Mouse (Mus musculus) liver, embryonic 14.5 days (tissue): ENCODE measurements around the gene Dmap1. TPM values are rescaled to one million over a fixed set of nuclear protein-coding genes. Genes with fewer than 3 reads are reported as not detected.

Experiments used
- ATAC-seq: fragments of 200-750 bp; cut with Nextera tagmentation; 2 replicates; pipeline ENCODE4 v1.8.0; 2017; ENCODE audit warnings: moderate number of reproducible peaks, mild to moderate bottlenecking, moderate library complexity; ENCODE audit not compliant: insufficient read depth
- DNase-seq, 3 experiments: peaks; one replicate each; pipeline ENCODE4 v3.0.0-alpha.2; 2012 to 2013; ENCODE audit warnings: low read depth in 3 of 3, low spot score in 3 of 3
- H3K27ac ChIP-seq: fragments of 300-500 bp; sonication (generic); 2 replicates; pipeline ENCODE4 v1.5.1; 2014; ENCODE audit warnings: moderate library complexity, mild to moderate bottlenecking, control low read depth, inconsistent platforms
- H3K27me3 ChIP-seq: fragments of 300-500 bp; sonication (generic); 2 replicates; pipeline ENCODE4 v1.6.1; 2014; ENCODE audit warnings: mild to moderate bottlenecking, low read length, moderate library complexity; ENCODE audit not compliant: control insufficient read depth, insufficient read depth
- H3K36me3 ChIP-seq: fragments of 300-500 bp; sonication (generic); replicated peaks from 2 replicates; pipeline ENCODE4 v1.6.1; 2014; ENCODE audit warnings: low read depth; ENCODE audit not compliant: control insufficient read depth, insufficient read depth
- H3K4me1 ChIP-seq, 2 experiments: fragments of 200-500 bp in 1 of 2; fragments of 300-500 bp in 1 of 2; sonication (generic) in 1 of 2; replicated peaks; 2 replicates each; pipeline ENCODE4 v1.6.1; 2012 to 2014; ENCODE audit warnings: antibody characterized with exemption in 1 of 2, inconsistent platforms in 1 of 2, low read length in 1 of 2; ENCODE audit not compliant: control insufficient read depth in 2 of 2, insufficient read depth in 2 of 2
- H3K4me2 ChIP-seq: fragments of 300-500 bp; sonication (generic); 2 replicates; pipeline ENCODE4 v1.6.1; 2014; ENCODE audit warnings: low read depth, mild to moderate bottlenecking, control low read depth, moderate library complexity
- H3K4me3 ChIP-seq, 2 experiments: fragments of 200-500 bp in 1 of 2; fragments of 300-500 bp in 1 of 2; sonication (generic) in 1 of 2; 2 replicates each; pipeline ENCODE4 v1.5.1; 2012 to 2014; ENCODE audit warnings: low read depth in 2 of 2, low read length in 2 of 2, mild to moderate bottlenecking in 2 of 2, control low read depth in 1 of 2, inconsistent platforms in 1 of 2, moderate library complexity in 1 of 2; ENCODE audit not compliant: insufficient read depth in 1 of 2
- H3K9ac ChIP-seq: fragments of 300-500 bp; sonication (generic); replicated peaks from 2 replicates; pipeline ENCODE4 v1.6.1; 2014; ENCODE audit warnings: mild to moderate bottlenecking, control low read depth, moderate library complexity
- H3K9me3 ChIP-seq: fragments of 300-500 bp; sonication (generic); 2 replicates; pipeline ENCODE4 v1.6.1; 2016; ENCODE audit warnings: low read length, mixed read lengths; ENCODE audit not compliant: control insufficient read depth
- CTCF ChIP-seq: IDR thresholded peaks from 2 replicates; pipeline ENCODE4 v1.5.1; 2016; ENCODE audit warnings: antibody characterized with exemption, low read depth, control low read depth
- EP300 ChIP-seq: IDR thresholded peaks from 2 replicates; pipeline ENCODE4 v1.6.1; 2016; ENCODE audit warnings: antibody characterized with exemption, low read depth
- WGBS: fragments of 180-500 bp; shearing (Covaris S2); extraction: QIAGEN DNeasy Blood & Tissue Kit; methylation state at CpG from one replicate; pipeline ENCODE4 v1.1.7; 2014; ENCODE audit not compliant: insufficient replicate concordance; 5-methylcytosine and 5-hydroxymethylcytosine counted together
- polyA plus RNA-seq, 2 experiments: library from polyadenylated mRNA; depleted of rRNA in 1 of 2; stranded (reverse) in 1 of 2; unstranded in 1 of 2; fragments of >200 nt; fragmentation: Nextera tagmentation in 1 of 2; extraction: Ambion mirVana in 1 of 2; gene quantifications; 2 replicates each; pipeline versions ENCODE4 v1.2.1 to v1.2.3; 2012 to 2014

Gene Dmap1
- 10.7 and 14.1 TPM in 2 replicates for polyA plus RNA-seq (2012; rRNA removed)
- polyA plus RNA-seq (2014; fragmentation: Nextera tagmentation; extraction: Ambion mirVana) = 19.2 and 25.4 TPM in 2 replicates

DNA sequence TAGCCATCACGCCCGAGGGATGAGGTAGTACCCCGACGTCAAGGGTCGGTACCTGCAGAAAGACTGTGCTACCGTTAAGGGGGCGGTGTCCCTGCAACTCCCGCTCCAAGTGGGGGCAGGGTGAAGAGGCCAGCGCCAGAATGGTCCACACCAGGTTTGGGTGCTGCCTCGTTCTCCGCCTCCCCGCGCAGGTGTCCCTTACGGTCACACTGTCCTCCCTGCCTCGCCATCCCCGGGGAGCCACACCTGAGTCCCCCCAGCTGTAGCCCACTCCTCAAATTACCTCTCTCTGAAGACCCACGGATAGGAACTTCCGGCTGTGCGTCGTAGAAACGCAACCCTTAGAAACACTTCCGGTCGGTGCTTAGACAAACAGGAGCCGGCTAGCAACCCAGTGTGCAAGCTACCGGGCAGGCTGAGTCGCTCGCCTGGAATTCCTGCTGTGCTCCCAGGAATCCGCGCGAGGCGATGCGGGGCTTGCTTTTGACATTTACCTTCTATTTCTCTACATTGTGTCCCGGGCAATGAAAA is at the start of gene Dmap1:
Gene Dmap1, minus strand, starts transcription at position 343 of the 531 bp plus-strand sequence.
- Histone ChIP-seq H3K4me2 (peak within 1 kb of the TSS; percentile 83), H3K27me3 (no peaks in the 10 kb centered on the region), H3K36me3 (peaks cover 4% of the 10 kb centered on the region), H3K4me1 (peaks cover 0 to 3% of the 10 kb centered on the region in 2 experiments; a peak in 2 of 4 replicates), H3K4me3 (peak within 1 kb of the TSS; percentile 85 to 89), H3K9me3 (no peaks in the 10 kb centered on the region), H3K27ac (peak within 1 kb of the TSS; percentile 3), H3K9ac (peak within 1 kb of the TSS; percentile 68)
- under 1% methylated on average over 33 of the region's 33 CpGs for WGBS
- TF ChIP-seq CTCF = 0 out of 2 replicates have a peak, but pooled peaks have one; percentile 2
- TF ChIP-seq EP300 = no peak
- DNase-seq (peak; percentile 68 to 75 (median 72)), ATAC-seq (peak; percentile 84)

DNA sequence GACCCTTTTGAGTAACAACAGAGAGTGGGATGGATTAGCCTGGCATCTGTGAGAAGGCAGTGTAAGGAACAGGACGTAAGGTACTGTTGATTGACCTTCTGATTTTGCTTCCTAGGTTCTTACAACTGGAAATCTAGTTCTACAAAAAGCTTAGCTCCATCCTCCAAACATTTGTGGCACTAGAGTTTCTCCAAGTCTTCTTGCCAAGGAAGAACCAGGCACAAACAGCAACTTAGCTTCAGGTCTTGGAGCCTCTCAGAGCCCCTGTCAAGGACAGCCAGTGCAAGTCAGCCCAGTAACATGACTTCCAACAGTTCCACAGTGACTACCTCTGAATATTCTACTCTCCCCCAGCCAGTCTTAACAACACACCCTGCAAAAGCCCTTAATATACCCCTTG is 42.0 kb upstream of the Dmap1 start, which contains the start of gene Gm12845:
Gene Gm12845, plus strand, starts transcription at position 301 of the 400 bp plus-strand sequence.
- Histone ChIP-seq H3K9ac (no peak within 1 kb of the TSS), H3K36me3 (no peaks in the 10 kb centered on the region), H3K4me2 (no peak within 1 kb of the TSS), H3K4me1 (no peaks in the 10 kb centered on the region), H3K4me3 (no peak within 1 kb of the TSS), H3K9me3 (no peaks in the 10 kb centered on the region), H3K27me3 (no peaks in the 10 kb centered on the region), H3K27ac (no peak within 1 kb of the TSS)
- WGBS = 57% methylated on average over 1 of the region's 1 CpGs
- no peak for ATAC-seq
- DNase-seq = no peak
- TF ChIP-seq CTCF (no peak), EP300 (no peak)

DNA sequence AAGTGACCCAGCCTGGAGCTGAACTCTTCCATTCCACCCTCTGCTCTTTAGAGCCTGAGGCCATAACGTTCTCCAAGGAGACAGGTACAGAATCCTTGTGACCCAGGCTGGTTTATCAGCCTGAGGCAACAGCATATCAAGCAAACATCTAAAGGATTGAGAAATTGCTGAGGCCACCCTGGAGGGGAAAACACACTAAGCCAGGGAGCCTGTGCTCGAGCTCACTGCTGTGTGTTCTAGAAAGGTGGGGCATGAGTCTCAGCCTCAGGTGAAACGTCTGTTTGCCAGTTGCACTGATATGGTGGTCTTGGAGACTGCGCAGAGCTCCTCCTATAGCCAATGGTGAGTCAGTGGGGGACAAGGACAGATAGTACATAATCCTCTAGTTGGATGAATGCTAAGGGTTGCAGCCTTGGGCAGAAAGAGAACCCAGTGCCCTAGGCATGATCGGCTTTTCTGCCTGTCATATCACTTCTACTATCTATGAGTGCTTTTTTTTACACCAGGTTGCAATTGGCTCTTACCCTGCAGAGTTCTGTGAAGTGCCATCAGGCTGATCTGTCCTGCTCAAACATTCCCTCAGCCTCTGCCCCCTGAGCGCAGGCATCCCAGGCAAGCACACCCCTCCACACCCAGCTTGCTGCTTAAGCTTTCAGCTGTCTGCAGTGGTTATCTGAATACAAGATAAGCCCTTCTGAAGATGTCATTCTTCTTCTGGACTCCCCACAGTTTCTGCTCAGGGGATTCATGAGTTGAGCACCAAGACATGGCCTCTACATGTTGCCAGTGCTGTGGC is 31.4 kb upstream of the Dmap1 start:
- Histone ChIP-seq H3K4me2 (no peak overlapping the region), H3K4me3 (no peak overlapping the region), H3K27me3 (no peaks in the 10 kb centered on the region), H3K27ac (no peak overlapping the region), H3K4me1 (no peaks in the 10 kb centered on the region), H3K9ac (no peak overlapping the region), H3K36me3 (no peaks in the 10 kb centered on the region), H3K9me3 (no peaks in the 10 kb centered on the region)
- ATAC-seq = no peak
- TF ChIP-seq CTCF (no peak), EP300 (no peak)
- WGBS = 57% methylated on average over 6 of the region's 6 CpGs
- DNase-seq = no peak

DNA sequence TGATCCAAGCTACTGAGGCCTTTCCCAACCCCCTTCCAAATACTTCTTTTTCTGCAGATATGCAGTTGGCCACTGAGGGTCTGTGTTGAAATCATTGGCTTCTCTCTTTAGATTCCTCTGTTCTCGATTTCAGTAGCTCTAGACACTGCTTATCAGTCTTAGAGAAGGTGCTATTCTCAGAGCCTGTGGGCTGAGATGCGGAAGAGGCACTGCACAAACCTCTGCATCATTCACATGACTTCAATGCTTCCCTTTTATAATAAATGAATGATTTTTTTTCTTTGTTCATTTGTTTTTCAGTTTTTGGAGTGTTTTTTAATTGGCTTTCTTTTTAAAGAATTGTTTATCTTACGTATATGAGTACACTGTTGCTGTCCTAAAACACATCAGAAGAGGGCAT is 30.2 kb upstream of the Dmap1 start:
- Histone ChIP-seq H3K4me1 (no peaks in the 10 kb centered on the region), H3K4me3 (no peak overlapping the region), H3K27ac (no peak overlapping the region), H3K9ac (no peak overlapping the region), H3K4me2 (no peak overlapping the region), H3K27me3 (no peaks in the 10 kb centered on the region), H3K9me3 (no peaks in the 10 kb centered on the region), H3K36me3 (no peaks in the 10 kb centered on the region)
- DNase-seq (no peak), ATAC-seq (no peak)
- TF ChIP-seq EP300 (no peak), CTCF (no peak)
- WGBS = 45% methylated on average over 3 of the region's 3 CpGs

DNA sequence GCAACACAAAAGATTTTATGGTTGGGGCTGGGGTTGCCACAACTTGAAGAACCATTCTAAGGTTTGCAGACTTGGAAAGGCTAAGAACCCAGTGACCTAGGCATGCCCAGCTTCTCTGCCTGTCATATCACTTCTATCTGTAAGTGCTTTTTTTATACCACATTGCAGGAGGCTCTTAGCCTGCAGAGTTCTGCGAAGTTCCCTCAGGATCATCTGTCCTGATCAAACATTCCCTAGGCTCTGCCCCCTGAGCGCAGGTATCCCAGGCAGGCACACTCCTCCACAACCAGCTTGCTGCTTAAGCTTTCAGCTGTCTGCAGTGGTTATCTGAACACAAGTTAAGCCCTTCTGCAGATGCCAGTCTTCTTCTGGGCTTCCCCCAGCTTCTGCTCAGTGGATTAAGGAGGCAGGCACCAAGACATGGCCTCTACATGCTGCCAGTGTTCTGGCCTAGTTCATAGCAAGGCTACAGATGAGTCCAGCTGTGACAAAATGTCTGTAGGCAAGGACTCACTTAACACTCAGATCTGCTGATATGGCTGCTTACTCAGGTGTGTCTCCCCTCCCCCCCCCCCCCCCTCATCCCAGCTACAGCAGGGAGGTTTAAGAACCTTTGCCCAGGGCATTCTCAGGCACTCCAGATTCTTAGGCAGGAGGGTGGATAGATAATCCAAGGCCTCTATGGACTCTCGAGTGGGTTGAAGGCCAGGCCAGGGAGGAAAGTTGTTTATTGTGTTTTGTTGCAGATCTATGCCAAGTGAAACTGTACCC is 26.9 kb upstream of the Dmap1 start:
- TF ChIP-seq CTCF = no peak
- TF ChIP-seq EP300 = no peak
- DNase-seq = no peak
- Histone ChIP-seq H3K9me3 (no peaks in the 10 kb centered on the region), H3K4me3 (no peak overlapping the region), H3K9ac (no peak overlapping the region), H3K36me3 (no peaks in the 10 kb centered on the region), H3K4me1 (no peaks in the 10 kb centered on the region), H3K27me3 (no peaks in the 10 kb centered on the region), H3K27ac (no peak overlapping the region), H3K4me2 (no peak overlapping the region)
- ATAC-seq = no peak
- 56% methylated on average over 3 of the region's 3 CpGs for WGBS
